Mouse (Mus musculus): ENCODE results near the gene Slc25a42.

The Slc25a42 gene

GRCm38 (mm10) chr8:70171240-70171639, 40.9 kb downstream of the Slc25a42 start:
- DNase-seq (ENCODE audit: low read depth, low spot score): no peak

GRCm38 (mm10) chr8:70170748-70171147, 41.4 kb downstream of the Slc25a42 start:
- no peak for DNase-seq (ENCODE audit: low read depth, low spot score)

GRCm38 (mm10) chr8:70170116-70170515, 42.0 kb downstream of the Slc25a42 start:
- no peak for DNase-seq (ENCODE audit: low read depth, low spot score)

GRCm38 (mm10) chr8:70166504-70167110, 45.5 kb downstream of the Slc25a42 start:
- peak; percentile 39 for DNase-seq (ENCODE audit: low read depth, low spot score)

- no peak for DNase-seq (ENCODE audit: low read depth, low spot score)
Observed at GRCm38 (mm10) chr8:70163316-70163715, 48.8 kb downstream of the Slc25a42 start.

GRCm38 (mm10) chr8:70160015-70160414, 52.1 kb downstream of the Slc25a42 start:
- no peak for DNase-seq (ENCODE audit: low read depth, low spot score)

- no peak for DNase-seq (ENCODE audit: low read depth, low spot score)
Observed at GRCm38 (mm10) chr8:70159211-70159610, 52.9 kb downstream of the Slc25a42 start.

- DNase-seq (ENCODE audit: low read depth, low spot score): no peak
Observed at GRCm38 (mm10) chr8:70158069-70158853, 53.8 kb downstream of the Slc25a42 start.

- no peak for DNase-seq (ENCODE audit: low read depth, low spot score)
Observed at GRCm38 (mm10) chr8:70157240-70157800, 54.8 kb downstream of the Slc25a42 start.

- DNase-seq (ENCODE audit: low read depth, low spot score): peak; percentile 49
Observed at GRCm38 (mm10) chr8:70152537-70153257, 59.4 kb downstream of the Slc25a42 start.

GRCm38 (mm10) chr8:70150158-70150557, 61.9 kb downstream of the Slc25a42 start:
- no peak for DNase-seq (ENCODE audit: low read depth, low spot score)

GRCm38 (mm10) chr8:70147678-70148607, 64.2 kb downstream of the Slc25a42 start:
- no peak for DNase-seq (ENCODE audit: low read depth, low spot score)

GRCm38 (mm10) chr8:70139981-70140380, 72.1 kb downstream of the Slc25a42 start:
- no peak for DNase-seq (ENCODE audit: low read depth, low spot score)

- DNase-seq (ENCODE audit: low read depth, low spot score): peak; percentile 99
Observed at GRCm38 (mm10) chr8:70139026-70139857, 72.9 kb downstream of the Slc25a42 start, which contains the start of the genes Rfxank, Borcs8 and Mef2b. TSS of gene Rfxank (minus strand) at chr8:70139154. TSS of gene Borcs8 (plus strand) at chr8:70139499. TSS of gene Mef2b (plus strand) at chr8:70139711.

- DNase-seq (ENCODE audit: low read depth, low spot score): no peak
Observed at GRCm38 (mm10) chr8:70137890-70138289, 74.2 kb downstream of the Slc25a42 start.

GRCm38 (mm10) chr8:70136591-70136990, 75.5 kb downstream of the Slc25a42 start:
- no peak for DNase-seq (ENCODE audit: low read depth, low spot score)

GRCm38 (mm10) chr8:70134931-70135330, 77.2 kb downstream of the Slc25a42 start:
- no peak for DNase-seq (ENCODE audit: low read depth, low spot score)
